Mouse (Mus musculus) liver, adult 2 months (tissue): ENCODE data around the gene Ypel4. TPM values are rescaled to one million over a fixed set of nuclear protein-coding genes. Genes with fewer than 3 reads are reported as not detected.

Source experiments
- DNase-seq: peaks from one replicate; pipeline ENCODE4 v3.0.0-alpha.2; 2011; ENCODE audit warnings: low read depth, low spot score; ENCODE audit errors: extremely low read depth
- H3K27ac ChIP-seq: fragments of 200-500 bp; replicated peaks from 2 replicates; pipeline ENCODE4 v1.5.1; 2012; ENCODE audit warnings: low read depth, mild to moderate bottlenecking, control low read depth, inconsistent platforms, low read length; ENCODE audit not compliant: insufficient read depth
- H3K27me3 ChIP-seq: fragments of 200-500 bp; 2 replicates; pipeline ENCODE4 v1.6.1; 2012; ENCODE audit warnings: mild to moderate bottlenecking, moderate library complexity, low read length, inconsistent platforms; ENCODE audit not compliant: control insufficient read depth, insufficient read depth
- H3K36me3 ChIP-seq: fragments of 200-500 bp; 2 replicates; pipeline ENCODE4 v1.6.1; 2012; ENCODE audit warnings: low read length, inconsistent platforms; ENCODE audit not compliant: control insufficient read depth, insufficient read depth
- H3K4me1 ChIP-seq: fragments of 200-500 bp; 2 replicates; pipeline ENCODE4 v1.6.1; 2011; ENCODE audit warnings: low read length; ENCODE audit not compliant: control insufficient read depth, insufficient read depth
- H3K4me3 ChIP-seq: fragments of 200-500 bp; 2 replicates; pipeline ENCODE4 v1.5.1; 2011; ENCODE audit warnings: low read depth, mild to moderate bottlenecking, control low read depth, low read length, moderate library complexity; ENCODE audit not compliant: insufficient read depth
- H3K79me2 ChIP-seq: fragments of 200-500 bp; 2 replicates; pipeline ENCODE4 v1.6.1; 2012; ENCODE audit warnings: inconsistent platforms, mild to moderate bottlenecking, low read length, moderate library complexity; ENCODE audit not compliant: control insufficient read depth, insufficient read depth
- H3K9ac ChIP-seq: fragments of 200-500 bp; 2 replicates; pipeline ENCODE4 v1.6.1; 2012; ENCODE audit warnings: low read depth, mild to moderate bottlenecking, control low read depth, inconsistent platforms, low read length
- CTCF ChIP-seq: fragments of 200-500 bp; IDR thresholded peaks from 2 replicates; pipeline ENCODE4 v1.5.1; 2011; ENCODE audit warnings: low read depth, low read length, control low read depth
- POLR2A ChIP-seq: fragments of 200-500 bp; IDR thresholded peaks from 2 replicates; pipeline ENCODE4 v1.6.1; 2011; ENCODE audit warnings: low read length, control low read depth; ENCODE audit not compliant: insufficient read depth; ENCODE audit errors: extremely low read depth
- WGBS: fragments of 180-500 bp; shearing (Covaris S2); methylation state at CpG from one replicate; pipeline ENCODE4 v1.1.7; 2018; 5-methylcytosine and 5-hydroxymethylcytosine counted together
- polyA plus RNA-seq: library from polyadenylated mRNA; depleted of rRNA; stranded (reverse); fragments of >200 nt; gene quantifications from 2 replicates; pipeline ENCODE4 v1.2.3, GENCODE M21; 2012
- total RNA-seq: library from RNA; depleted of rRNA; stranded (reverse); fragments of >200 nt; gene quantifications from 2 replicates; pipeline ENCODE4 v1.2.3, GENCODE M21; 2014

The Ypel4 gene
- total and polyA plus RNA-seq, 2 experiments, result 0.05 TPM; not detected in 1

DNA sequence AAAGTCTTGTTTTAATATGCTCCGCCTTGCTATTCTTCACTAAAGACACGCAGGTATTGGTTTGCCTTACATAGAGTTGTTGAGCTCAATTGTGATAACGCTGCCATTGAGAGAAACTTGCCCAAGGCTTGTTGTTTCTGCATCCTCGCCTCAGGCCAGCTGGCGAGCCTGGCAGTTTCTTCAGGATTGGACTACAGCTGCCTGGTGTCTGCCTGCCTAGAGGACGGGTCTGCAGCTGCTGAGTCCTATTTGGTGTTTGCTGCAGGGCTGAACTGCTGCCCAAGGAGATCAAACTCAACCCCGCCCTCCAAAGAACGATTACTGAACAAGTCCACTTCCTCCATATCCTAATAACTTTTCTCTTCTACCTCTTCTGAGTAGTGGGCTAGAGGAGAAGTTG, 26.9 kb downstream of the Ypel4 start:
- 73% methylated on average over 8 of the region's 8 CpGs for WGBS
- H3K4me3 ChIP-seq, result no peak overlapping the region
- H3K4me1 ChIP-seq, result peaks cover 28% of the 10 kb centered on the region
- no peak overlapping the region for H3K27ac ChIP-seq
- no peak for DNase-seq
- H3K79me2 ChIP-seq, result no peaks in the 10 kb centered on the region
- TF ChIP-seq CTCF (no peak), POLR2A (no peak)
- H3K27me3 ChIP-seq, result no peaks in the 10 kb centered on the region
- peaks cover 14% of the 10 kb centered on the region for H3K36me3 ChIP-seq
- no peak overlapping the region for H3K9ac ChIP-seq

GRCm38 (mm10) chr2:84761309-84761708, 27.5 kb downstream of the Ypel4 start:
- H3K36me3 ChIP-seq, result peaks cover 19% of the 10 kb centered on the region
- H3K79me2 ChIP-seq, result no peaks in the 10 kb centered on the region
- DNase-seq, result no peak
- TF ChIP-seq CTCF (no peak), POLR2A (no peak)
- H3K9ac ChIP-seq, result no peak overlapping the region
- no peaks in the 10 kb centered on the region for H3K27me3 ChIP-seq
- WGBS, result 44% methylated on average over 3 of the region's 3 CpGs
- peaks cover 26% of the 10 kb centered on the region for H3K4me1 ChIP-seq
- H3K4me3 ChIP-seq, result no peak overlapping the region
- H3K27ac ChIP-seq, result peak overlapping the region; percentile 98

DNA sequence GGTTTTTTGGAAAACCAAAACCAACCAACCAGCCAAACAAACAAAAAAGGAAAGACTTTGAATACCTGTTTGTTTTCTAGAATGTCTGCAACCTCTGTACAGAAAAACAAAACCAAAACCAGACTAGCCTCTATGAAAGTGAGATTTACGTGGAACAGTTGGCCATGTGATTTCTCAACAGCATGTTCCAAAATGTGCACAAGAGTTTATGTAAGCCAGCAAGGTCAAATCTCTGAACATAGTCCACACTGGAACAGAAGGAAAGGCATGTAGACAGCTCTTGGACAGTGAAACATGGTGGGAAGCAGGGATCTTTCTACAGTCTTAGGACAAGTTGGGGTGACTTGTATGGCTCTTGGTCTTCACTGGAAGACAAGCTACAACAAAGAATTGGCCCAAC, 28.0 kb downstream of the Ypel4 start:
- Histone ChIP-seq H3K4me3 (no peak overlapping the region), H3K4me1 (peaks cover 22% of the 10 kb centered on the region), H3K79me2 (no peaks in the 10 kb centered on the region), H3K27me3 (no peaks in the 10 kb centered on the region), H3K36me3 (peaks cover 25% of the 10 kb centered on the region), H3K9ac (0 out of 2 replicates have a peak overlapping the region, but pooled peaks have one; percentile 28), H3K27ac (peak overlapping the region; percentile 100)
- no peak for TF ChIP-seq POLR2A
- TF ChIP-seq CTCF, result no peak
- WGBS, result 23% methylated on average over 1 of the region's 1 CpGs
- peak; percentile 98 for DNase-seq

DNA sequence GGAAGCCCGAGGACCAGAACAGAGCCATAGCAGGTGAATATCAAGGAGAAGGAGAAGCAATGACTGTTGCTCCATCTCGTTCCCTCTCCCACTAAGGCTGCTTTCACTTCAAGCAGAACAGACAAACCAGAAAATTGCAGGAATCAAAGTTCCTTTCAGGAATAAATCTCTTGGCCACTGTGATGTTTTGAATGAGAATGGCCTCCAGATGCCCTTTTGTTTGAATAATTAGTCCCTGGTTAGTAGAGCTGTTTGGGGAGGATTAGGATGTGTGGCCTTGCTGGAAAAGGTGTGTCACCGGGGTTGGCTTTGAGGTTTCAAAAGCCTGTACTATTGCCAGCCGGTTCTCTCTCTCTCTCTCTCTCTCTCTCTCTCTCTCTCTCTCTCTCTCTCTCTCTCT, 28.4 kb downstream of the Ypel4 start:
- Histone ChIP-seq H3K36me3 (peaks cover 29% of the 10 kb centered on the region), H3K4me1 (peaks cover 19% of the 10 kb centered on the region), H3K4me3 (no peak overlapping the region), H3K27me3 (no peaks in the 10 kb centered on the region), H3K79me2 (no peaks in the 10 kb centered on the region), H3K9ac (0 out of 2 replicates have a peak overlapping the region, but pooled peaks have one; percentile 28), H3K27ac (peak overlapping the region; percentile 100)
- WGBS, result 39% methylated on average over 4 of the region's 4 CpGs
- TF ChIP-seq POLR2A, result no peak
- TF ChIP-seq CTCF, result no peak
- DNase-seq, result peak; percentile 74

- H3K27ac ChIP-seq, result peak overlapping the region; percentile 100
- no peaks in the 10 kb centered on the region for H3K27me3 ChIP-seq
- TF ChIP-seq POLR2A (no peak), CTCF (no peak)
- H3K79me2 ChIP-seq, result no peaks in the 10 kb centered on the region
- DNase-seq, result peak; percentile 96
- peaks cover 31% of the 10 kb centered on the region for H3K36me3 ChIP-seq
- no peak overlapping the region for H3K4me3 ChIP-seq
- 14% methylated on average over 1 of the region's 1 CpGs for WGBS
- no peak overlapping the region for H3K9ac ChIP-seq
- peaks cover 19% of the 10 kb centered on the region for H3K4me1 ChIP-seq
Measured at GRCm38 (mm10) chr2:84762818-84763217, 29.0 kb downstream of the Ypel4 start.

- H3K27me3 ChIP-seq, result no peaks in the 10 kb centered on the region
- H3K36me3 ChIP-seq, result peaks cover 62% of the 10 kb centered on the region
- no peak for TF ChIP-seq CTCF
- H3K9ac ChIP-seq, result no peak overlapping the region
- H3K4me1 ChIP-seq, result peaks cover 9% of the 10 kb centered on the region; the same call in 1 of the 2 replicates
- DNase-seq, result no peak
- no peak overlapping the region for H3K27ac ChIP-seq
- no peak overlapping the region for H3K4me3 ChIP-seq
- 55% methylated on average over 6 of the region's 6 CpGs for WGBS
- H3K79me2 ChIP-seq, result peaks cover 7% of the 10 kb centered on the region; the same call in 1 of the 2 replicates
Measured at GRCm38 (mm10) chr2:84770501-84770900, 36.6 kb downstream of the Ypel4 start.
